Mouse (Mus musculus) midbrain, embryonic 13.5 days (tissue): ENCODE results near the gene Pip5k1a. TPM values are rescaled to one million over a fixed set of nuclear protein-coding genes. Genes with fewer than 3 reads are reported as not detected.

Source experiments
- ATAC-seq: fragments of 200-750 bp; cut with Nextera tagmentation; 2 replicates; pipeline ENCODE4 v1.8.0; 2017; ENCODE audit warnings: mild to moderate bottlenecking, moderate TSS enrichment, moderate library complexity
- H3K27ac ChIP-seq: fragments of 300-500 bp; sonication (generic); 2 replicates; pipeline ENCODE4 v1.5.1; 2015; ENCODE audit warnings: inconsistent platforms, mild to moderate bottlenecking, moderate library complexity
- H3K27me3 ChIP-seq: fragments of 300-500 bp; sonication (generic); 2 replicates; pipeline ENCODE4 v1.6.1; 2015; ENCODE audit warnings: mild to moderate bottlenecking, inconsistent platforms
- H3K36me3 ChIP-seq: fragments of 300-500 bp; sonication (generic); 2 replicates; pipeline ENCODE4 v1.6.1; 2015; ENCODE audit warnings: mild to moderate bottlenecking, inconsistent platforms
- H3K4me1 ChIP-seq: fragments of 300-500 bp; sonication (generic); replicated peaks from 2 replicates; pipeline ENCODE4 v1.6.1; 2015; ENCODE audit warnings: inconsistent platforms
- H3K4me2 ChIP-seq: fragments of 300-500 bp; sonication (generic); replicated peaks from 2 replicates; pipeline ENCODE4 v1.6.1; 2015; ENCODE audit warnings: moderate library complexity, mild to moderate bottlenecking, inconsistent platforms
- H3K4me3 ChIP-seq: fragments of 300-500 bp; sonication (generic); replicated peaks from 2 replicates; pipeline ENCODE4 v1.5.1; 2015; ENCODE audit warnings: mild to moderate bottlenecking, inconsistent platforms
- H3K9ac ChIP-seq: fragments of 300-500 bp; sonication (generic); replicated peaks from 2 replicates; pipeline ENCODE4 v1.6.1; 2015; ENCODE audit warnings: mild to moderate bottlenecking, inconsistent platforms
- H3K9me3 ChIP-seq: fragments of 300-500 bp; sonication (generic); 2 replicates; pipeline ENCODE4 v1.6.1; 2016; ENCODE audit warnings: mild to moderate bottlenecking, inconsistent platforms
- WGBS: fragments of 180-500 bp; shearing (Covaris S2); methylation state at CpG from one replicate; pipeline ENCODE4 v1.1.7; 2015; 5-methylcytosine and 5-hydroxymethylcytosine counted together
- polyA plus RNA-seq: library from polyadenylated mRNA; unstranded; fragments of >200 nt; fragmentation: Nextera tagmentation; extraction: Ambion mirVana; gene quantifications from 2 replicates; pipeline ENCODE4 v1.2.1, GENCODE M21; 2015

The Pip5k1a gene
- polyA plus RNA-seq, result 19.9 and 20.5 TPM in 2 replicates

DNA sequence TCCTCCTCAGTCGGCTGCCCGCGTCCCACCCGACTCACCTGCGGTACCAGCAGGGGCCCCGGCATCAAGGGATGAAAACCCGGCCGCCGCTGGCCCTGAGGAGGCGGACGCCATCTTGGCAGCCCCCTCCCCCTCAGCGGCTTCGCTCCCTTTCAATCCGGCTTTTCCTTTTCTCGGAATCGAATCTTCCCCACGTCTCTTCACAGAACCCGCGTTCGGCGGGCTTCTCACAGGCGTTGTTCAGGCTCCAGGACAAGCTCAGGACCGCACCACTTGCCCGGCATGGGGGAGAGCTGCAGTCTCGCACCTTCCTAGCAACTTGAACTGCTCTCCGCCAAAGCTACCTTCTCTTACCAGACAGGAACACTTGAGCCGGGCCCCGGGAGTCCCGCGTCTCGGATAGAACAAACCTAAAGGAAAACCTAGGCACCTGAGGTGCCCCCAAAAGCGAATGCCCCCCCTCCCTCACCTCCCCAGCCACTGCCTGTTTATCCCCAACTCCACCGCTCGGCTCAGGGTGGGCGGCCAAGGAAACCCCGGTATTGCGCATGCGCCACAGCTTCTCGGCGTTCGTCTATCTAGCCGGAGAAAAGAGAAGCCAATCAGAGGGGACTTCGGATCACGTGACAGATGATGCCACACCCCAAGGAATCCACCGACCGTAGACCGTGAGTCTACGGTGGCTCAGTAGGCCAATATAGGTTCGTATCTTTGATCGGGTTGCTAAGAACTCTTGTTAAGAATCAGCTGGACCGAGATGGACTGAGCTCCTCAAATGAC is at the start of gene Pip5k1a:
Gene Pip5k1a (minus strand): TSS at position 593 of the 780 bp plus-strand sequence.
- Histone ChIP-seq H3K27ac (peak within 1 kb of the TSS; percentile 87), H3K4me3 (peak within 1 kb of the TSS; percentile 86), H3K36me3 (peaks cover 5% of the 10 kb centered on the region; the same call in 1 of the 2 replicates), H3K27me3 (no peaks in the 10 kb centered on the region), H3K9me3 (no peaks in the 10 kb centered on the region), H3K9ac (peak within 1 kb of the TSS; percentile 88), H3K4me2 (peak within 1 kb of the TSS; percentile 76), H3K4me1 (peaks cover 22% of the 10 kb centered on the region)
- WGBS, result under 1% methylated on average over 51 of the region's 51 CpGs
- peak; percentile 92 for ATAC-seq

- no peak for ATAC-seq
- no peaks in the 10 kb centered on the region for H3K9me3 ChIP-seq
- no peaks in the 10 kb centered on the region for H3K27me3 ChIP-seq
- no peak overlapping the region for H3K4me3 ChIP-seq
- WGBS, result 51% methylated on average over 4 of the region's 4 CpGs
- H3K4me1 ChIP-seq, result no peaks in the 10 kb centered on the region
- no peaks in the 10 kb centered on the region for H3K36me3 ChIP-seq
- H3K9ac ChIP-seq, result no peak overlapping the region
- H3K27ac ChIP-seq, result no peak overlapping the region
- no peak overlapping the region for H3K4me2 ChIP-seq
These were observed 47.1 kb upstream of the Pip5k1a start for GRCm38 (mm10) chr3:95153874-95154273.

- no peaks in the 10 kb centered on the region for H3K36me3 ChIP-seq
- no peaks in the 10 kb centered on the region for H3K4me1 ChIP-seq
- no peak overlapping the region for H3K9ac ChIP-seq
- no peak overlapping the region for H3K27ac ChIP-seq
- no peak overlapping the region for H3K4me2 ChIP-seq
- H3K4me3 ChIP-seq, result no peak overlapping the region
- no peaks in the 10 kb centered on the region for H3K27me3 ChIP-seq
- no peak for ATAC-seq
- H3K9me3 ChIP-seq, result no peaks in the 10 kb centered on the region
- 55% methylated on average over 3 of the region's 3 CpGs for WGBS
These were observed 41.2 kb upstream of the Pip5k1a start for GRCm38 (mm10) chr3:95147924-95148323.

DNA sequence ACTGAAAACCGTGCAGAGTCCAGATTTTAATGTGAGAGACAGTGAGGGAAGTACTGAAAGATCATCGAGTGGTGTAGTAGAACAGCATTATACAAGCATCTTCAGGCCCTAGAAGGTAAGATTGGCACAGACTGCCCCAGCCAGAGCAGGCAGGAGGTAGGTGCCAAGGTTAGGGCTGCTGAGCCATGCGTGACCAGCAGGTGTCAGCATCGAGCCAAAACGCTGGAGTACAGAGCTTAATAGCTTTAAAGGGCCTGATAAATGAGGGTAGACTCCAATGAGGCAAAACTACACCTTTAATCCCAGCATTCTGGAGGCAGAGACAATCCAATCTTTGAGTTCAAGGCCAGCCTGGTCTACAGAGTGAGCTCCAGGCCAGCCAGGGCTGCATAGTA is 35.9 kb upstream of the Pip5k1a start:
- Histone ChIP-seq H3K27me3 (no peaks in the 10 kb centered on the region), H3K4me1 (no peaks in the 10 kb centered on the region), H3K36me3 (peaks cover 19% of the 10 kb centered on the region), H3K9me3 (no peaks in the 10 kb centered on the region), H3K27ac (no peak overlapping the region), H3K9ac (no peak overlapping the region), H3K4me2 (no peak overlapping the region), H3K4me3 (no peak overlapping the region)
- WGBS, result 9% methylated on average over 5 of the region's 5 CpGs
- peak; percentile 74 for ATAC-seq

DNA sequence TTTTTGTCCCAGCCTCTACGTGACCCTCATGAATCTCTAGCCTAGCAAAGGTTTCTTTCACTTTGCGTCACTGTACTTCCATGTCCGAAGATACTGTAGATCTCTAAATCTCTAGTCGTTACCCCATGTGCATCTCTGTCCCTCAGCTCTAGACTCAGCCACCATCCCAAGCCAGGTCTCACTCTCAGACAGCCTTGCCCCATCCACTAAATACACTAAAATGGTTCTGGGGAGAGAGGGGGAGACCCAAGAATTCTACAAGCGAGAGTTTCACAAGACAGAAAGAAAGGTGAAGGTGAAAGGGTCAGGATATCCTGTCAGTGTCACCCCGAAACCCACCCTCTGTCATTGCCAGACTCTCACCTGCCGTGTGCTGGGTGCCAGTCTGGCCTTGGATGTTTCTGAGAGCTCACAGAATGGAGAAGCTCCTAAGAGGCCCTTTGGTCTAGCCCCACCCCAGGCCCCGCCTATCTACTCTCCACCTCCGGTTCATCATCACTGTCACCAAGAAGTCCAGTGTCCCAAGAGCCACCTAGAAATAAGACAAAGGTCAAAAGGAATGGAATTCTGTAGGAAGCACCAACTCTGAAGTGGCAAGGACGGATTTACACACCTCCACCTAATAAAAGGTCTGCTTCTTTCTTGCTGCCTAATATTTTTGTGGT is 35.4 kb upstream of the Pip5k1a start, which contains the start of gene Tnfaip8l2:
Gene Tnfaip8l2 (minus strand): TSS at position 409 of the 665 bp plus-strand sequence.
- Histone ChIP-seq H3K27me3 (no peaks in the 10 kb centered on the region), H3K4me3 (no peak within 1 kb of the TSS), H3K4me2 (no peak within 1 kb of the TSS), H3K36me3 (peaks cover 19% of the 10 kb centered on the region), H3K9ac (no peak within 1 kb of the TSS), H3K27ac (no peak within 1 kb of the TSS), H3K9me3 (no peaks in the 10 kb centered on the region), H3K4me1 (no peaks in the 10 kb centered on the region)
- peak; percentile 62; the same call in 1 of the 2 replicates for ATAC-seq
- 83% methylated on average over 10 of the region's 10 CpGs for WGBS

- Histone ChIP-seq H3K27ac (no peak overlapping the region), H3K27me3 (no peaks in the 10 kb centered on the region), H3K4me1 (no peaks in the 10 kb centered on the region; the same call in 1 of the 2 replicates), H3K9ac (no peak overlapping the region), H3K4me3 (no peak overlapping the region), H3K36me3 (peaks cover 19% of the 10 kb centered on the region), H3K4me2 (no peak overlapping the region), H3K9me3 (no peaks in the 10 kb centered on the region)
- WGBS, result 93% methylated on average over 9 of the region's 9 CpGs
- no peak for ATAC-seq
These were observed 34.7 kb upstream of the Pip5k1a start for GRCm38 (mm10) chr3:95141474-95141873.

GRCm38 (mm10) chr3:95140795-95141194 is 34.1 kb upstream of the Pip5k1a start:
- no peaks in the 10 kb centered on the region for H3K9me3 ChIP-seq
- peaks cover 19% of the 10 kb centered on the region for H3K36me3 ChIP-seq
- H3K4me1 ChIP-seq, result peaks cover 5% of the 10 kb centered on the region
- H3K4me3 ChIP-seq, result no peak overlapping the region
- no peaks in the 10 kb centered on the region for H3K27me3 ChIP-seq
- H3K9ac ChIP-seq, result no peak overlapping the region
- no peak overlapping the region for H3K27ac ChIP-seq
- no peak for ATAC-seq
- WGBS, result 88% methylated on average over 6 of the region's 6 CpGs
- H3K4me2 ChIP-seq, result no peak overlapping the region

GRCm38 (mm10) chr3:95140289-95140595 is 33.5 kb upstream of the Pip5k1a start:
- no peaks in the 10 kb centered on the region for H3K9me3 ChIP-seq
- H3K4me1 ChIP-seq, result peaks cover 10% of the 10 kb centered on the region
- H3K4me3 ChIP-seq, result no peak overlapping the region
- H3K9ac ChIP-seq, result no peak overlapping the region
- peaks cover 19% of the 10 kb centered on the region for H3K36me3 ChIP-seq
- no peaks in the 10 kb centered on the region for H3K27me3 ChIP-seq
- ATAC-seq, result no peak
- no peak overlapping the region for H3K4me2 ChIP-seq
- WGBS, result 66% methylated on average over 18 of the region's 18 CpGs
- H3K27ac ChIP-seq, result no peak overlapping the region

DNA sequence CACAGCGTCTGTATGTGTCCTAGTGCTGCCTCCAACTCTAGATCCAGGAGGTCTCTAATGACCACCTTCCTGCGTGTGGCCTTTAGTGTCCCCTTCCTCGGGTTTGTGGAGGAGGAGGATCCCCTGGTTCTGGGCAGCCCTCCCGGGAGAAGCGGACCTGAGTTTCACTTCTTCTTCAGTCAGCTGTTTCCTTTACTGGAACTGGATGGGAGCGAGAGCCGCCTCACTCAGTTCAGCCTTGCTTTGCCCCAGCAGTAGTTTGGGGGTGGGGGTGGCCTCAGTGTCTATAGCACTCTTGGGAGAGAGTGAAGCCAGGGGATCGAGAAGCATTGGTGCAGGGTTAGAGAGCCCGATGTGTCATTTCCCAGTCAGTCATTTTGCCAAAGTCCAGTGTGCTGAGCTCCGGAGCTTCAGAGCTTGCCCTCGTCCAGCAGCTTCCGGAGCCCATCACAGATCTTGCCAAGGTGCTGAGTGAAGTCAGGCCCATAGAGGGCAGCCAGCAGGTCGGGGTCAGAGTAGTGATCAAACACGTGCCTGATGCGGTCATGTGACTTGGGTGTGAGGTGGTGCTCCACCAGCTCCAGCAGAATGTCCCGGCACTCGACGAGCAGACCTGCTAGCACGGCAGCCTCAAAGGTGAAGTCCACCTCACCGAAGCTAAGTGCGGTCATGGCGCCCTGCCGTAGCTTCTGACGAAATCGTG is 33.0 kb upstream of the Pip5k1a start:
- H3K27me3 ChIP-seq, result no peaks in the 10 kb centered on the region
- no peak overlapping the region for H3K9ac ChIP-seq
- ATAC-seq, result no peak
- 80% methylated on average over 25 of the region's 25 CpGs for WGBS
- no peak overlapping the region for H3K27ac ChIP-seq
- no peaks in the 10 kb centered on the region for H3K9me3 ChIP-seq
- peaks cover 15% of the 10 kb centered on the region for H3K4me1 ChIP-seq
- H3K4me3 ChIP-seq, result no peak overlapping the region
- H3K4me2 ChIP-seq, result no peak overlapping the region
- peaks cover 19% of the 10 kb centered on the region for H3K36me3 ChIP-seq

- H3K9ac ChIP-seq, result no peak overlapping the region
- peaks cover 23% of the 10 kb centered on the region for H3K4me1 ChIP-seq
- no peak for ATAC-seq
- H3K27me3 ChIP-seq, result no peaks in the 10 kb centered on the region
- H3K4me3 ChIP-seq, result no peak overlapping the region
- peaks cover 24% of the 10 kb centered on the region for H3K36me3 ChIP-seq
- H3K4me2 ChIP-seq, result no peak overlapping the region
- H3K27ac ChIP-seq, result no peak overlapping the region
- H3K9me3 ChIP-seq, result no peaks in the 10 kb centered on the region
- 92% methylated on average over 3 of the region's 3 CpGs for WGBS
These were observed 29.6 kb upstream of the Pip5k1a start for GRCm38 (mm10) chr3:95136336-95136735.

- no peak for ATAC-seq
- peaks cover 23% of the 10 kb centered on the region for H3K4me1 ChIP-seq
- 87% methylated on average over 7 of the region's 7 CpGs for WGBS
- no peak overlapping the region; the same call in 1 of the 2 replicates for H3K9ac ChIP-seq
- H3K4me3 ChIP-seq, result peak overlapping the region; percentile 38
- H3K27ac ChIP-seq, result no peak overlapping the region
- H3K27me3 ChIP-seq, result no peaks in the 10 kb centered on the region
- peak overlapping the region; percentile 57 for H3K4me2 ChIP-seq
- H3K9me3 ChIP-seq, result no peaks in the 10 kb centered on the region
- H3K36me3 ChIP-seq, result peaks cover 27% of the 10 kb centered on the region
These were observed 28.8 kb upstream of the Pip5k1a start for GRCm38 (mm10) chr3:95135433-95136052.
